Mouse (Mus musculus) forebrain, postnatal 0 days (tissue): ENCODE data around the gene Depp1. TPM values are rescaled to one million over a fixed set of nuclear protein-coding genes. Genes with fewer than 3 reads are reported as not detected.

Source experiments
- ATAC-seq: fragments of 200-750 bp; cut with Nextera tagmentation; 2 replicates; pipeline ENCODE4 v1.8.0; 2017; ENCODE audit warnings: mild to moderate bottlenecking, moderate library complexity
- DNase-seq: peaks from one replicate; pipeline ENCODE4 v3.0.0-alpha.2; 2015
- H3K27ac ChIP-seq: fragments of 300-500 bp; sonication (generic); 2 replicates; pipeline ENCODE4 v1.5.1; 2014; ENCODE audit warnings: low read depth, mild to moderate bottlenecking, antibody characterized with exemption, low read length, moderate library complexity, mixed read lengths
- H3K27me3 ChIP-seq: fragments of 300-500 bp; sonication (generic); 2 replicates; pipeline ENCODE4 v1.6.1; 2014; ENCODE audit warnings: mild to moderate bottlenecking, low read length, mixed read lengths; ENCODE audit not compliant: insufficient read depth
- H3K36me3 ChIP-seq: fragments of 300-500 bp; sonication (generic); 2 replicates; pipeline ENCODE4 v1.6.1; 2014; ENCODE audit warnings: mild to moderate bottlenecking, moderate library complexity; ENCODE audit not compliant: insufficient read depth
- H3K4me1 ChIP-seq: fragments of 300-500 bp; sonication (generic); 2 replicates; pipeline ENCODE4 v1.6.1; 2014; ENCODE audit warnings: antibody characterized with exemption; ENCODE audit not compliant: insufficient read depth
- H3K4me2 ChIP-seq: fragments of 300-500 bp; sonication (generic); 2 replicates; pipeline ENCODE4 v1.6.1; 2014; ENCODE audit warnings: low read depth, mild to moderate bottlenecking, moderate library complexity
- H3K4me3 ChIP-seq: fragments of 300-500 bp; sonication (generic); 2 replicates; pipeline ENCODE4 v1.5.1; 2014; ENCODE audit warnings: low read depth, low read length, mixed read lengths
- H3K9ac ChIP-seq: fragments of 300-500 bp; sonication (generic); 2 replicates; pipeline ENCODE4 v1.6.1; 2014; ENCODE audit warnings: mild to moderate bottlenecking
- H3K9me3 ChIP-seq: fragments of 300-500 bp; sonication (generic); 2 replicates; pipeline ENCODE4 v1.6.1; 2016; ENCODE audit warnings: low read length
- CTCF ChIP-seq: sonication (generic); IDR thresholded peaks from 2 replicates; pipeline ENCODE4 v1.5.1; 2016; ENCODE audit warnings: antibody characterized with exemption, control low read depth, low read depth
- whole genome bisulfite sequencing: fragments of 180-500 bp; shearing (Covaris S2); extraction: QIAGEN DNeasy Blood & Tissue Kit; methylation state at CpG from one replicate; pipeline ENCODE4 v1.1.7; 2014; 5-methylcytosine and 5-hydroxymethylcytosine counted together
- polyA plus RNA-seq: library from polyadenylated mRNA; unstranded; fragments of >200 nt; fragmentation: Nextera tagmentation; extraction: Ambion mirVana; gene quantifications from 2 replicates; pipeline ENCODE4 v1.2.1, GENCODE M21; 2015
- total RNA-seq: library from RNA; depleted of rRNA; stranded (reverse); fragments of >200 nt; gene quantifications from 2 replicates; pipeline ENCODE4 v1.2.3, GENCODE M21; 2014

Gene Depp1
- total and polyA plus RNA-seq, 2 experiments from 2014 or later, result 1.6 to 2.6 TPM

DNA sequence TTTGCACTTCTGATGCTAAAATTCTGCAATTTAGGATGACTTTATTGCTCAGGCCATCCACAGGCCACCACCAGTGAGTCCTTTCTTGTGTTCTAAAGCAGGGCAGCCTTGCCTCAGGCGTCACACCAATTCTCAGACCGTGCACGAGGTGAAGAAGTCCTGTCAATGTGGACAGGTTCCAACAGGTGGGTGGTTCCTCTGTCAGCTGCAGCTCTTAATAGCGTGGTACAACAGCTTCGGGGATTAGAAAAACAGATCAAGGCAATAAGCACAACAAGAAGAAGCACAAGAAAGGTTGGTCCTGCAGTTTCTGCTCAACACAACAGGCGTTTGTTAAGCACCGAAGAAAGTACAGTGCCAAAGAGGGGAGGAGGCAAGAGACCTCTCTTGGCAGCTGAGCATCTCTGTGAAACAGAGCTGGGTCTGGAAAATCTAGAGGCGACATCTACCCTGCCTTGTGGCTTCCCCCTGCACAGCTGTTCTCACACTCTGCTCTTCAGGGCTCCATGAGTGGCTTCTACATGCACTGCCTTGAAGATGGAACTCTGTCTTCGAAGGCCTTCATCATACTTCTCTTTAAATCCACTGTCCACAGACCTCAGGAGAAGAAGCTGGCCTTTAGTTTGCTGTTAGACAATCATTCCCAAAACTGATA lies 13.7 kb upstream of the Depp1 start:
- no peaks in the 10 kb centered on the region for H3K4me1 ChIP-seq
- TF ChIP-seq CTCF, result no peak
- no peaks in the 10 kb centered on the region for H3K27me3 ChIP-seq
- H3K36me3 ChIP-seq, result no peaks in the 10 kb centered on the region
- DNase-seq (no peak), ATAC-seq (no peak)
- H3K9me3 ChIP-seq, result no peaks in the 10 kb centered on the region
- H3K9ac ChIP-seq, result no peak overlapping the region
- no peak overlapping the region for H3K4me3 ChIP-seq
- no peak overlapping the region for H3K27ac ChIP-seq
- no peak overlapping the region for H3K4me2 ChIP-seq
- WGBS, result 84% methylated on average over 9 of the region's 9 CpGs

DNA sequence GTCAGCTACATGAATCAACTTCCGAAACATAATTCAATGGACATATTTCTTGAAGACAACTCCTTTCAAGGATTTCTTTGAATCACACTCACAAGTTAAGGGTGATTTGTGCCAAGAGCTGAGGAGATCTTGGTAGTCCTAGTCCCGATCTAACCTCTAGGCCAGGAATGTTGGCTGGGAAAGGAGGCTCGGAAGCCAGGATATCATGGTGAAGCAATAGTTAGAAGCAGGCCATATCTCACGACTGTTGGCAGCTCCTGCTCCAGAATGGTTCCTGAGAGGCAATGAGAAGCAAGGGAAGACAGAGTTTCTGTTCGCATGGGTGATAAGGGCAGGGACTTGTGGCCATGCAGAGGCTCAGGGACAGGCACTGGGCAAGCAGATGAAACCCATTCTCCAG lies 12.9 kb upstream of the Depp1 start:
- 91% methylated on average over 5 of the region's 5 CpGs for WGBS
- Histone ChIP-seq H3K4me2 (no peak overlapping the region), H3K27me3 (no peaks in the 10 kb centered on the region), H3K9ac (no peak overlapping the region), H3K4me3 (no peak overlapping the region), H3K27ac (no peak overlapping the region), H3K4me1 (no peaks in the 10 kb centered on the region), H3K9me3 (no peaks in the 10 kb centered on the region), H3K36me3 (no peaks in the 10 kb centered on the region)
- ATAC-seq (no peak), DNase-seq (no peak)
- TF ChIP-seq CTCF, result no peak

DNA sequence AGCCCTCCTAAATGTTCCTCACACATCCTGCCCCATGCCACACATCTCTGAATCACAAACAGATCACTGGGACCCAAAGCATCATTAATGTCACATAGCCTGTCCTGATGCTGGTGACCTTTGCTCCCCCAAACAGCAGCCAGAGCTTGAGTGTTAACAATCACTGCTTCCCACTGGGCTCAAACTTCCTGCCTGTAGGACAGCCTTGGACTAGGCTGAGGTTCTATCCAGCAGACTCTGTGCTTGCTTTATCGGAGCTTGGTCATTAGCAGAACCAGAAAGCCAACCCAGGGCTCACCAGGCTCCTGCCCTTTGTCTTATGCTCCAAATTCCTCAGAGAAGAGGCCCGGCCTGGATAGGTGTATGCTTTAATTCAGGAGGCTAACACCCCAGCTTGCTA lies 11.5 kb upstream of the Depp1 start:
- ATAC-seq, result no peak
- DNase-seq, result no peak
- no peak overlapping the region for H3K4me2 ChIP-seq
- H3K9me3 ChIP-seq, result no peaks in the 10 kb centered on the region
- H3K27ac ChIP-seq, result no peak overlapping the region
- no peaks in the 10 kb centered on the region for H3K36me3 ChIP-seq
- no peaks in the 10 kb centered on the region for H3K27me3 ChIP-seq
- 85% methylated on average over 2 of the region's 2 CpGs for WGBS
- no peak overlapping the region for H3K4me3 ChIP-seq
- no peaks in the 10 kb centered on the region for H3K4me1 ChIP-seq
- no peak for TF ChIP-seq CTCF
- H3K9ac ChIP-seq, result no peak overlapping the region

DNA sequence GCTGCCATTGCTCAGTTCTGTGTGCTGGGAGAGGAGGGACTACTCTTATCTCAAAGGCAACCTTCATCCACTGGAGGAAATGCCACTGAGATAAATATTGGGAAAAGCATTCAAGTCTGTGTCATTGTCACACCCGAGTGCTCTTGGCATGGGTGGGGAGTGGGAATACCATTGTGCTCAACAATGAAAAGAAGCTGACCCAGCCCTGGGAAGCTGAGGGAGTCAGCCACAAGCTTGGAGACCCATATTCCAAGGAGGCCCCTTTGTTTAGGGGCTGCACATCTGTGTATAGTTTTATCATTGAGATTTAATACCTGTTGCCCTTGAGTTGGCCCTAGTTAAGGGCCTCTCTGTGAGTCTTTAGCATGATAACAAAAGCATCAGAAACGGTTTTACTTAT lies 10.7 kb upstream of the Depp1 start:
- no peak for ATAC-seq
- 68% methylated on average over 2 of the region's 2 CpGs for WGBS
- H3K4me1 ChIP-seq, result no peaks in the 10 kb centered on the region
- H3K27me3 ChIP-seq, result no peaks in the 10 kb centered on the region
- no peak overlapping the region for H3K27ac ChIP-seq
- H3K9me3 ChIP-seq, result no peaks in the 10 kb centered on the region
- no peak for TF ChIP-seq CTCF
- H3K9ac ChIP-seq, result no peak overlapping the region
- H3K36me3 ChIP-seq, result no peaks in the 10 kb centered on the region
- H3K4me2 ChIP-seq, result no peak overlapping the region
- no peak for DNase-seq
- H3K4me3 ChIP-seq, result no peak overlapping the region

DNA sequence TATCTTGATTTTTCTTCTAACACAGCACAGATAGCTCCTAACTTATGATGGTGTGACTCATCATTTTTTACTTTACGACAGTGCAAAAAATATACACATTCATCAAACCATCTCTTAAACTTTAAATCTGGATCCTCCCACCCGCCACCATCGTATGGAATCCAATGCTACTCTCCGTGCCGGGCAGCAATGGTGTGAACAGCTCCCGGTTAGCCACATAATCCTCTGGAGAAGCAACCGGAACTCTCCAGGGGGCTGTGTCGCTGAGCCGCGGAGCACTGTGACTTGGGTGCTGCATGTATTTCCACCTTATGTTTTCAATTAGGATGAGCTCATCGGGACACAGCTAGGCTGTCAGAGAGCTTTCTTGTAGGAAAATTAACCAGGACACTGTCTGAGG lies 7.5 kb upstream of the Depp1 start:
- no peak overlapping the region for H3K27ac ChIP-seq
- no peak for DNase-seq
- no peak for TF ChIP-seq CTCF
- H3K4me1 ChIP-seq, result no peaks in the 10 kb centered on the region
- H3K4me3 ChIP-seq, result no peak overlapping the region
- WGBS, result 90% methylated on average over 11 of the region's 11 CpGs
- ATAC-seq, result no peak
- H3K36me3 ChIP-seq, result no peaks in the 10 kb centered on the region
- H3K9ac ChIP-seq, result no peak overlapping the region
- H3K27me3 ChIP-seq, result no peaks in the 10 kb centered on the region
- H3K4me2 ChIP-seq, result no peak overlapping the region
- no peaks in the 10 kb centered on the region for H3K9me3 ChIP-seq

DNA sequence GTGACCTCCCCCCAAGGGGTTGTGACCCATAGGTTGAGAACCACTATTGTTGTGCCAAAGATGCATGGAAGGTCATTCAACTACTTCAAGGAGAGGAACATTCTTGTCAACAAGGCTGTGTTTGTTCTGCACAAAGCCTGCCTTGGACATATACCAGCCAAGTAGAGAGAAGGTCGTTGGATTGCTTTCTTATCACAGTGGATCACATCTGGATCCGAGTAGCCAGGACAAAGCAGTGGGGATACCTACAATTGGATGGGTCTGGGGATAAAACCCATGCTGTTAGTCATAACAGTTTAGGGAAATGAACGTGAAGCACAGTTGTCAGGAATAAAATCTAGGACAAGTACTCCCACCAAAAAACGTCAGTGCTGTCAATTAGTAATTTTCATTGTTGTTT lies 6.5 kb upstream of the Depp1 start:
- Histone ChIP-seq H3K27me3 (no peaks in the 10 kb centered on the region), H3K9me3 (no peaks in the 10 kb centered on the region), H3K4me2 (no peak overlapping the region), H3K4me1 (no peaks in the 10 kb centered on the region), H3K27ac (no peak overlapping the region), H3K4me3 (no peak overlapping the region), H3K9ac (no peak overlapping the region), H3K36me3 (no peaks in the 10 kb centered on the region)
- no peak for TF ChIP-seq CTCF
- DNase-seq, result no peak
- 68% methylated on average over 4 of the region's 4 CpGs for WGBS
- ATAC-seq, result no peak

DNA sequence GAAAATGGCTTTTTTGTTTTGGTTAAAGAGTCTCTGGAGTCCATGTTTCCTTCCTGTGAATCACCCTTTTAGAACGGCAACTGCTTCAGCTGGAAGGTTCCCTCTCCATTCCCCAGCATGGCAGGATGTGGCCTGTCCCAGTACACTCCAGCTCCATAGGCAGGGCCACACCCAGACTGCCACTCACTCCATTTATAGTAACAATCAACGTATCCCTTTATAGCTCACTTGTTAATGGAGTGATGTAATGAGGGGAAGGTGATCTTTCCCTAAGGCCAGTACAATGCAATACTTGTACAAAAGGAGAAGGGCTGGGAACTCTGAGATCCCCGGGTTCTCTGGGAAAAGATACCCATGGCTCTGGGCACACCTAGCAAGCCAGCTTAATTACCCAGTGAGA lies 6.1 kb upstream of the Depp1 start:
- Histone ChIP-seq H3K27me3 (no peaks in the 10 kb centered on the region), H3K9me3 (no peaks in the 10 kb centered on the region), H3K36me3 (no peaks in the 10 kb centered on the region), H3K4me3 (no peak overlapping the region), H3K27ac (no peak overlapping the region), H3K4me1 (no peaks in the 10 kb centered on the region), H3K4me2 (no peak overlapping the region), H3K9ac (no peak overlapping the region)
- 64% methylated on average over 3 of the region's 3 CpGs for WGBS
- ATAC-seq, result no peak
- DNase-seq, result no peak
- no peak for TF ChIP-seq CTCF
